Mouse (Mus musculus): ENCODE measurements at regions not wholly inside any gene's neighbourhood (a gene's known extent, or its start where the extent isn't known, plus 50 kb on each side); places are given as distances from the start of the nearest gene placed in this dataset.

GRCm38 (mm10) chr7:79217232-79217631 lies 55.8 kb upstream of the Abhd2 start:
- TF ChIP-seq CTCF (IDR thresholded peaks at IDR 0.05; ENCODE audit: control insufficient read depth, insufficient read depth, insufficient read length) (no peak), USF1 (IDR thresholded peaks at IDR 0.05; ENCODE audit: low read depth) (no peak), MYOG (IDR thresholded peaks at IDR 0.05; ENCODE audit: control insufficient read depth, extremely low read depth, insufficient read length) (no peak)
